ENCODE assay signal across 8 mouse cellular contexts in genomic region chr8:94098996-94099395, GRCm38 (mm10). TPM values are rescaled to one million over a fixed set of nuclear protein-coding genes. Genes with fewer than 3 reads are reported as not detected.
A peak's percentile ranks its signal among the peaks of the same experiment; 100 is the strongest.
DNase-seq lines count a peak whose midpoint lies in the region; ATAC-seq and TF ChIP-seq lines count a peak whose summit lies in the region.

No protein-coding gene starts in this region.

- H3K9me3 ChIP-seq in kidney, postnatal 0 days (replicated peaks; ENCODE audit: low read length) = no peaks in the 10 kb centered on the region
- no peaks in the 10 kb centered on the region for H3K9me3 ChIP-seq in embryonic facial prominence, embryonic 12.5 days
- no peaks in the 10 kb centered on the region for H3K9me3 ChIP-seq in intestine, embryonic 14.5 days (ENCODE audit: control insufficient read depth, low read length)
- no peaks in the 10 kb centered on the region for H3K9me3 ChIP-seq in neural tube, embryonic 13.5 days

- H3K27ac ChIP-seq in kidney, postnatal 0 days = peak overlapping the region; percentile 95
- H3K27ac ChIP-seq in embryonic facial prominence, embryonic 12.5 days = peak overlapping the region; percentile 97; the same call in 1 of the 2 replicates
- H3K27ac ChIP-seq in intestine, embryonic 14.5 days (ENCODE audit: low read depth) = peak overlapping the region; percentile 88
- peak overlapping the region; percentile 98 for H3K27ac ChIP-seq in neural tube, embryonic 13.5 days (replicated peaks)

- H3K36me3 ChIP-seq in kidney, postnatal 0 days (ENCODE audit: insufficient read depth, low read length) = no peaks in the 10 kb centered on the region
- H3K36me3 ChIP-seq in embryonic facial prominence, embryonic 12.5 days = no peaks in the 10 kb centered on the region
- no peaks in the 10 kb centered on the region for H3K36me3 ChIP-seq in intestine, embryonic 14.5 days (ENCODE audit: control insufficient read depth, insufficient read depth, low read length)
- no peaks in the 10 kb centered on the region for H3K36me3 ChIP-seq in neural tube, embryonic 13.5 days

- no peaks in the 10 kb centered on the region for H3K4me1 ChIP-seq in kidney, postnatal 0 days (replicated peaks; ENCODE audit: insufficient read depth, low read length)
- no peaks in the 10 kb centered on the region for H3K4me1 ChIP-seq in embryonic facial prominence, embryonic 12.5 days
- peaks cover 9% of the 10 kb centered on the region; the same call in 1 of the 2 replicates for H3K4me1 ChIP-seq in intestine, embryonic 14.5 days (replicated peaks; ENCODE audit: control insufficient read depth, insufficient read depth, low read length)
- peaks cover 24% of the 10 kb centered on the region for H3K4me1 ChIP-seq in neural tube, embryonic 13.5 days (replicated peaks)

- TF ChIP-seq CTCF in kidney, postnatal 0 days (IDR thresholded peaks at IDR 0.05; ENCODE audit: low read depth) = no peak

- H3K9ac ChIP-seq in kidney, postnatal 0 days (ENCODE audit: low read depth, low read length) = peak overlapping the region; percentile 67
- H3K9ac ChIP-seq in embryonic facial prominence, embryonic 12.5 days = peak overlapping the region; percentile 68; the same call in 1 of the 2 replicates
- peak overlapping the region; percentile 58; the same call in 1 of the 2 replicates for H3K9ac ChIP-seq in intestine, embryonic 14.5 days (ENCODE audit: low read length)
- peak overlapping the region; percentile 81 for H3K9ac ChIP-seq in neural tube, embryonic 13.5 days

- H3K4me3 ChIP-seq in kidney, postnatal 0 days (replicated peaks; ENCODE audit: low read depth, low read length) = peak overlapping the region; percentile 65
- H3K4me3 ChIP-seq in embryonic facial prominence, embryonic 12.5 days = peak overlapping the region; percentile 58
- peak overlapping the region; percentile 56 for H3K4me3 ChIP-seq in intestine, embryonic 14.5 days (ENCODE audit: low read depth, low read length)
- peak overlapping the region; percentile 57 for H3K4me3 ChIP-seq in neural tube, embryonic 13.5 days

- WGBS in kidney, postnatal 0 days = 34% methylated on average over 4 of the region's 4 CpGs
- WGBS in embryonic facial prominence, embryonic 12.5 days = 47% methylated on average over 4 of the region's 4 CpGs
- 42% methylated on average over 4 of the region's 4 CpGs for WGBS in intestine, embryonic 14.5 days
- 24% methylated on average over 4 of the region's 4 CpGs for WGBS in neural tube, embryonic 13.5 days

- DNase-seq in kidney, postnatal 0 days (ENCODE audit: low spot score) = peak; percentile 64
- no peak for DNase-seq in kidney, postnatal 36 days
- DNase-seq in intestine, embryonic 14.5 days (ENCODE audit: low spot score) = no peak
- DNase-seq in spleen, adult 12 weeks (ENCODE audit: low spot score) = no peak
- no peak for DNase-seq in gastrocnemius, adult 18-20 months (ENCODE audit: low spot score)
- DNase-seq in layer of hippocampus, postnatal 14 days (ENCODE audit: low spot score in 2 of 2) = no peak

- H3K27me3 ChIP-seq in kidney, postnatal 0 days (ENCODE audit: insufficient read depth, low read length) = no peaks in the 10 kb centered on the region
- no peaks in the 10 kb centered on the region for H3K27me3 ChIP-seq in embryonic facial prominence, embryonic 12.5 days
- H3K27me3 ChIP-seq in intestine, embryonic 14.5 days (replicated peaks; ENCODE audit: control insufficient read depth, insufficient read depth, low read length) = no peaks in the 10 kb centered on the region
- no peaks in the 10 kb centered on the region for H3K27me3 ChIP-seq in neural tube, embryonic 13.5 days

- no peak for ATAC-seq in kidney, postnatal 0 days (replicated peaks; ENCODE audit: low FRiP score, low read depth)
- ATAC-seq in embryonic facial prominence, embryonic 12.5 days (ENCODE audit: insufficient number of reproducible peaks, insufficient read depth, low FRiP score, low TSS enrichment) = no peak
- no peak for ATAC-seq in intestine, embryonic 14.5 days (replicated peaks; ENCODE audit: low FRiP score, low TSS enrichment, low read depth)
- no peak for ATAC-seq in neural tube, embryonic 13.5 days (ENCODE audit: low read depth)

- peak overlapping the region; percentile 72 for H3K4me2 ChIP-seq in kidney, postnatal 0 days (ENCODE audit: low read length)
- H3K4me2 ChIP-seq in embryonic facial prominence, embryonic 12.5 days (replicated peaks) = peak overlapping the region; percentile 61
- H3K4me2 ChIP-seq in intestine, embryonic 14.5 days (ENCODE audit: low read length) = peak overlapping the region; percentile 64
- peak overlapping the region; percentile 68 for H3K4me2 ChIP-seq in neural tube, embryonic 13.5 days

RNA-seq across cellular contexts. Expression of gene Bbs2, which starts 0.3 kb away (rescaled TPM):
- 14.2 and 15.7 TPM in 2 replicates for polyA plus RNA-seq in kidney, postnatal 0 days (2015; fragmentation: Nextera tagmentation; extraction: Ambion mirVana)
- polyA plus RNA-seq in embryonic facial prominence, embryonic 12.5 days (2016; fragmentation: Nextera tagmentation; extraction: Ambion mirVana) = 15.9 and 17.1 TPM in 2 replicates
- polyA plus RNA-seq in intestine, embryonic 14.5 days (2014; fragmentation: Nextera tagmentation; extraction: Ambion mirVana) = 12.2 and 13.2 TPM in 2 replicates
- 20.4 and 24.3 TPM in 2 replicates for polyA plus RNA-seq in neural tube, embryonic 13.5 days (2015; fragmentation: Nextera tagmentation; extraction: Ambion mirVana)
- total RNA-seq in gastrocnemius, adult 18-20 months (2021) = 1 to 10 TPM; 2.2 to 2.5 TPM
- 10 to 100 TPM; 17.7 to 19.6 TPM for total RNA-seq in layer of hippocampus, postnatal 14 days (2021)

RNA-seq across cellular contexts. Expression of gene Mt4, which starts 38.0 kb away (rescaled TPM):
- polyA plus RNA-seq in kidney, postnatal 0 days (2015; fragmentation: Nextera tagmentation; extraction: Ambion mirVana) = not detected in 2 replicates
- polyA plus RNA-seq in embryonic facial prominence, embryonic 12.5 days (2016; fragmentation: Nextera tagmentation; extraction: Ambion mirVana) = not detected in 2 replicates
- 1.3 TPM in 1 of 2 replicates, not detected in the other for polyA plus RNA-seq in intestine, embryonic 14.5 days (2014; fragmentation: Nextera tagmentation; extraction: Ambion mirVana)
- polyA plus RNA-seq in neural tube, embryonic 13.5 days (2015; fragmentation: Nextera tagmentation; extraction: Ambion mirVana) = not detected in 2 replicates
- not detected for total RNA-seq in gastrocnemius, adult 18-20 months (2021)
- not detected for total RNA-seq in layer of hippocampus, postnatal 14 days (2021)

RNA-seq across cellular contexts. Expression of gene Mt3, which starts 53.4 kb away (rescaled TPM):
- 2.2 and 2.7 TPM in 2 replicates for polyA plus RNA-seq in kidney, postnatal 0 days (2015; fragmentation: Nextera tagmentation; extraction: Ambion mirVana)
- 4.7 and 5.7 TPM in 2 replicates for polyA plus RNA-seq in embryonic facial prominence, embryonic 12.5 days (2016; fragmentation: Nextera tagmentation; extraction: Ambion mirVana)
- polyA plus RNA-seq in intestine, embryonic 14.5 days (2014; fragmentation: Nextera tagmentation; extraction: Ambion mirVana) = 8.0 and 8.7 TPM in 2 replicates
- polyA plus RNA-seq in neural tube, embryonic 13.5 days (2015; fragmentation: Nextera tagmentation; extraction: Ambion mirVana) = 99.3 and 131 TPM in 2 replicates
- 1 to 10 TPM in 1 of 2 experiments, under 1 TPM in 1; 0.78 to 1.8 TPM for total RNA-seq in gastrocnemius, adult 18-20 months (2021)
- 1,000 to 10,000 TPM; 1,034 to 1,120 TPM for total RNA-seq in layer of hippocampus, postnatal 14 days (2021)

Comparison
In these comparisons a context has a peak if more than half of its experiments do, and no peak if none do; other contexts are left out.
1. RNA of gene Mt3, which starts 53.4 kb away (polyA plus RNA-seq): 99.3 to 131 TPM in neural tube, embryonic 13.5 days; 8.0 to 8.7 TPM in intestine, embryonic 14.5 days, 4.7 to 5.7 TPM in embryonic facial prominence, embryonic 12.5 days and 2.2 to 2.7 TPM in kidney, postnatal 0 days; every median in the first group is over 10 times any median in the second.
2. Peak in every context shown above with its lines, with median percentiles within 50 percentile points of each other: H3K27ac ChIP-seq, H3K4me2 ChIP-seq, H3K4me3 ChIP-seq and H3K9ac ChIP-seq.